Mouse (Mus musculus): ENCODE measurements around the gene Cyb561a3. TPM values are rescaled to one million over a fixed set of nuclear protein-coding genes. Genes with fewer than 3 reads are reported as not detected.

Cyb561a3 gene
- polyA plus RNA-seq (2012; rRNA removed), result 8.3 and 10.2 TPM in 2 replicates

GRCm38 (mm10) chr19:10576690-10577561 lies at the start of gene Cyb561a3, which contains the start of gene Tmem138:
Gene Cyb561a3, plus strand, starts transcription at chr19:10577172.
Gene Tmem138, minus strand, starts transcription at chr19:10577362.

GRCm38 (mm10) chr19:10555624-10556510 lies 21.1 kb upstream of the Cyb561a3 start, which contains the start of gene Tmem216:
Gene Tmem216, minus strand, starts transcription at chr19:10556238.

GRCm38 (mm10) chr19:10605293-10605900 lies 28.4 kb downstream of the Cyb561a3 start, which contains the start of the genes Ddb1 and Tkfc:
Gene Ddb1, plus strand, starts transcription at chr19:10605327.
Gene Tkfc, minus strand, starts transcription at chr19:10605654.

GRCm38 (mm10) chr19:10634106-10634871 lies 57.3 kb downstream of the Cyb561a3 start, which contains the start of gene Vwce:
Gene Vwce, plus strand, starts transcription at chr19:10634213.

Other genes starting within 250 kb of the Cyb561a3 start
- gene Syt7, start 188.1 kb upstream of the Cyb561a3 start, polyA plus RNA-seq (2012; rRNA removed), result 0.22 and 0.27 TPM in 2 replicates
- gene Lrrc10b, start 119.7 kb upstream of the Cyb561a3 start, polyA plus RNA-seq (2012; rRNA removed), result 0.02 and 0.03 TPM in 2 replicates
- 0.15 and 0.28 TPM in 2 replicates for gene Ppp1r32, start 94.2 kb upstream of the Cyb561a3 start, polyA plus RNA-seq (2012; rRNA removed)
- gene Cpsf7, start 51.9 kb upstream of the Cyb561a3 start, polyA plus RNA-seq (2012; rRNA removed), result 21.9 and 25.9 TPM in 2 replicates
- 19.4 and 23.6 TPM in 2 replicates for gene Sdhaf2, start 51.0 kb upstream of the Cyb561a3 start, polyA plus RNA-seq (2012; rRNA removed)
- 8.9 and 10.5 TPM in 2 replicates for gene Tmem216, start 20.9 kb upstream of the Cyb561a3 start, polyA plus RNA-seq (2012; rRNA removed)
- gene Tmem138, start 190 bp downstream of the Cyb561a3 start, polyA plus RNA-seq (2012; rRNA removed), result 7.6 and 8.8 TPM in 2 replicates
- 86.3 and 108 TPM in 2 replicates for gene Ddb1, start 28.2 kb downstream of the Cyb561a3 start, polyA plus RNA-seq (2012; rRNA removed)
- gene Tkfc, start 28.5 kb downstream of the Cyb561a3 start, polyA plus RNA-seq (2012; rRNA removed), result 10.6 and 12.6 TPM in 2 replicates
- 5.1 and 7.6 TPM in 2 replicates for gene Vwce, start 57.0 kb downstream of the Cyb561a3 start, polyA plus RNA-seq (2012; rRNA removed)
- 0.02 and 0.07 TPM in 2 replicates for gene Pga5, start 100.9 kb downstream of the Cyb561a3 start, polyA plus RNA-seq (2012; rRNA removed)
- 5.3 and 5.9 TPM in 2 replicates for gene Vps37c, start 111.6 kb downstream of the Cyb561a3 start, polyA plus RNA-seq (2012; rRNA removed)
- 0.02 TPM in 2 replicates for gene Cd5, start 161.8 kb downstream of the Cyb561a3 start, polyA plus RNA-seq (2012; rRNA removed)

Data from liver, embryonic 14 days (tissue).